Mouse (Mus musculus) ES-E14 (cell line): ENCODE data around the gene Ncoa5. TPM values are rescaled to one million over a fixed set of nuclear protein-coding genes. Genes with fewer than 3 reads are reported as not detected.

Experiments used
- DNase-seq: peaks from one replicate; pipeline ENCODE4 v3.0.0-alpha.2; 2013; ENCODE audit warnings: low read depth, low spot score
- H3K27ac ChIP-seq: 2 replicates; pipeline ENCODE4 v1.5.1; 2012; ENCODE audit warnings: low read depth, mild to moderate bottlenecking, low read length, moderate library complexity, mixed read lengths; ENCODE audit not compliant: poor library complexity, insufficient read depth, severe bottlenecking
- H3K36me3 ChIP-seq: 2 replicates; pipeline ENCODE4 v1.6.1; 2012; ENCODE audit warnings: mild to moderate bottlenecking, low read length, moderate library complexity, mixed read lengths; ENCODE audit not compliant: control insufficient read depth, poor library complexity, insufficient read depth, severe bottlenecking
- H3K4me1 ChIP-seq, 2 experiments: fragments of 150-350 bp in 1 of 2; sonication (generic) in 1 of 2; 2 replicates each; pipeline ENCODE4 v1.6.1; 2012; ENCODE audit warnings: low read length in 2 of 2, mild to moderate bottlenecking in 1 of 2, mixed read lengths in 1 of 2; ENCODE audit not compliant: control insufficient read depth in 2 of 2, insufficient read depth in 2 of 2, poor library complexity in 1 of 2
- H3K4me3 ChIP-seq, 2 experiments: fragments of 150-350 bp in 1 of 2; sonication (generic) in 1 of 2; 2 replicates each; pipeline ENCODE4 v1.5.1; 2012; ENCODE audit warnings: low read length in 2 of 2, low read depth in 1 of 2, mild to moderate bottlenecking in 1 of 2, mixed read lengths in 1 of 2; ENCODE audit not compliant: insufficient read depth in 1 of 2, poor library complexity in 1 of 2, severe bottlenecking in 1 of 2
- H3K9ac ChIP-seq: 2 replicates; pipeline ENCODE4 v1.6.1; 2012; ENCODE audit warnings: low read depth, mild to moderate bottlenecking, low read length, mixed read lengths; ENCODE audit not compliant: poor library complexity, insufficient read depth, severe bottlenecking
- H3K9me3 ChIP-seq: fragments of 150-350 bp; sonication (generic); 2 replicates; pipeline ENCODE4 v1.6.1; 2012; ENCODE audit warnings: low read depth, mild to moderate bottlenecking, low read length; ENCODE audit not compliant: control insufficient read depth, insufficient read depth
- CHD2 ChIP-seq: IDR thresholded peaks from 2 replicates; pipeline ENCODE4 v1.6.1; 2014; ENCODE audit warnings: mild to moderate bottlenecking, low read depth, low read length, inconsistent platforms
- HCFC1 ChIP-seq: IDR thresholded peaks from 2 replicates; pipeline ENCODE4 v1.6.1; 2012; ENCODE audit warnings: low read length, inconsistent platforms, borderline replicate concordance; ENCODE audit not compliant: insufficient read depth
- MAFK ChIP-seq: IDR thresholded peaks from 2 replicates; pipeline ENCODE4 v1.6.1; 2014; ENCODE audit warnings: mild to moderate bottlenecking, low read depth, low read length, inconsistent platforms; ENCODE audit not compliant: insufficient read depth
- ZC3H11A ChIP-seq: IDR thresholded peaks from 2 replicates; pipeline ENCODE4 v1.6.1; 2012; ENCODE audit warnings: low read depth, mild to moderate bottlenecking, inconsistent platforms, low read length, borderline replicate concordance
- ZNF384 ChIP-seq: IDR thresholded peaks from 2 replicates; pipeline ENCODE4 v1.6.1; 2012; ENCODE audit warnings: low read depth, low read length, inconsistent platforms
- in situ Hi-C, 2 experiments: fragments of 600-800 bp; cut with MboI; formaldehyde crosslinking; loops; one replicate each; pipeline ENCODE4 v1.15.1; 2025; ENCODE audit warnings: low sequenced_read_pairs in 2 of 2, inconsistent platforms in 1 of 2; ENCODE audit not compliant: unreplicated experiment in 2 of 2
- total RNA-seq: library from RNA; depleted of rRNA; stranded (reverse); fragments of 300-350 nt; gene quantifications from 2 replicates; pipeline ENCODE4 v1.2.3, GENCODE M21; 2012

Ncoa5 gene
- total RNA-seq, 1 experiment = 26.0 TPM

DNA sequence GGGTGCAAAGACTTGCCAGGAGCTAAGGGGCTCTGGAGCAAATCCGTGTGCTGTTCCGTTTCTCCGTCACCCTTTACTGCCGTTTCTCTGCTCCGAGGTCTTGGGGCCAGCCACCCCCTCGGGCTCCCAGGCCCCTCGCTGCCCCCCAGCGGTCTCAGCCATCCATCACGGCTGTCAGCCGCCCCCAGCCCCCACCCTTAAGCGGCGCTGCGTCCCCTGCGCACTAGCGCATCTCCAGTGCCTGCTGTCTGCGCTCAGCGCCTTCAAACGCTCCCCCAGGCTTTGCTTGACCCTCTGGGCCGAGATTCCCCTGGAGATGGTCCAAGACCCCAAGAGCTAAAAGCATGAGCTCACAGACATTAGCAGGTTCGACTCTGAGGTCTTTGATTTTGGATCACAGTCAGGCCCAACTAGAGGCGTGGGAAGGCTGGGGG lies 65.3 kb downstream of the Ncoa5 start:
- H3K27ac ChIP-seq = no peak overlapping the region
- no peak for DNase-seq
- no peak for TF ChIP-seq ZC3H11A
- no peak for TF ChIP-seq CHD2
- TF ChIP-seq HCFC1 = no peak
- no peak overlapping the region for H3K4me3 ChIP-seq
- no peak overlapping the region for H3K9ac ChIP-seq
- H3K4me1 ChIP-seq = peaks cover 0 to 13% of the 10 kb centered on the region in 2 experiments; a peak in 1 of 4 replicates
- no peaks in the 10 kb centered on the region for H3K9me3 ChIP-seq
- in situ Hi-C loops = no loop called here
- H3K36me3 ChIP-seq = no peaks in the 10 kb centered on the region

DNA sequence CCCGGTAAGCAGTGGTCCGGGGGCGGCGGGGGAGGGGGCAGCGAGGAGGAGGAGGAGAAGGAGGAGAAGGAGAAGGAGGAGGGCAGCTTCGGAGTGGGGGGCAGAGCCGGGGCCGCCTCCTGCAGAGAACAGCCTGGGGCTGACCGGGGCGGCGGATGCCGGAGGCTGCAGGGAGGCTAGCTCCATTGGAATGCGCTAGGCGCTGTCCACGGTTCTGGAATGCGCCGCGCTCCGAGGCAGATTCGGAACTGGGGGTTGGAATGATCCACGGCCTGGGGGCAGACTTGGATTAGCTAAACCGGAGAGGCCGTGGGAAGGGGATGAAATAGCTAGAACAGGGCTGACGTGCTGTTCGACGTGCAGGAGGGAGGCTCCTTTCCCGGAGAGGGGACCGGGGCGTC lies 66.2 kb downstream of the Ncoa5 start:
- Histone ChIP-seq H3K4me1 (peaks cover 0 to 13% of the 10 kb centered on the region in 2 experiments; a peak in 1 of 4 replicates), H3K9me3 (no peaks in the 10 kb centered on the region), H3K9ac (no peak overlapping the region), H3K27ac (no peak overlapping the region), H3K4me3 (peak overlapping the region; percentile 60 to 76), H3K36me3 (no peaks in the 10 kb centered on the region)
- in situ Hi-C loops = no loop called here
- TF ChIP-seq ZNF384 = no peak
- peak; percentile 46; the same call in 1 of the 2 replicates for TF ChIP-seq HCFC1
- peak; percentile 81 for DNase-seq

DNA sequence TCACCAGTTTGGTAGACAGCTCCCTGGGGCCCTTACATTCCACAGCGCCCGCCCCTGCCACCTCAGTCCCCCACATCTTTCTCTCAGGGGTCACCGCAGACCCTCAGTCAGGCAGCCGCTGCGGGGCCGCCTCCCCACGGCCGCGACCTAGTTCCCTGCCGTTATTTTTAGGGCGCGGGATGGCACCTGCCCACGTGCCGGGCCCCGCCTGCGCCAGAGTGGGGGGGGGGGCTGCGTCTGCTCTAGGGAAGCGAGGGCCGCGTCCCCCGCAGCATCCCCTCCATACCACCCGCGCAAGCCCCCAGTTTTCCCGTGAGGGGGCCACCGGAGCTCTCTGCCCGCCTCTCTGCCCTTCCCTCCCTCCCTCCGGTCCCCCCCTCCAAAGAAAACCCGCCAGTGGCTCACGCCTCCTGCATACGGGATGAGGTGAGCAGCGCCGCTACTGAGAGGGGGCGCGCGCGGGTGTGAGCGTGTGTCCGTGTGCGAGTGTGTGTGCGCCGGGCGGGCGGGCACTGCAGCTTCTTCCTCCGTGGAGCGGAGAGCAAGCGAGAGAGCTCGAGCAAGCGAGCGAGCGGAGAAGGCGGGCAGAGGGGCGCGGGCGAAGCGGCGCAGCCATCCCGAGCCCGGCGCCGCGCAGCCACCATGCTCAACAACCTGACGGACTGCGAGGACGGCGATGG lies 66.8 kb downstream of the Ncoa5 start:
- Histone ChIP-seq H3K27ac (no peak overlapping the region), H3K9ac (no peak overlapping the region), H3K36me3 (no peaks in the 10 kb centered on the region), H3K9me3 (no peaks in the 10 kb centered on the region), H3K4me1 (peaks cover 0 to 13% of the 10 kb centered on the region in 2 experiments; a peak in 1 of 4 replicates), H3K4me3 (peak overlapping the region; percentile 60 to 76)
- in situ Hi-C loops = no loop called here
- DNase-seq = no peak
- TF ChIP-seq MAFK = no peak
- no peak for TF ChIP-seq CHD2
- no peak for TF ChIP-seq ZC3H11A
- no peak for TF ChIP-seq HCFC1
- TF ChIP-seq ZNF384 = no peak

DNA sequence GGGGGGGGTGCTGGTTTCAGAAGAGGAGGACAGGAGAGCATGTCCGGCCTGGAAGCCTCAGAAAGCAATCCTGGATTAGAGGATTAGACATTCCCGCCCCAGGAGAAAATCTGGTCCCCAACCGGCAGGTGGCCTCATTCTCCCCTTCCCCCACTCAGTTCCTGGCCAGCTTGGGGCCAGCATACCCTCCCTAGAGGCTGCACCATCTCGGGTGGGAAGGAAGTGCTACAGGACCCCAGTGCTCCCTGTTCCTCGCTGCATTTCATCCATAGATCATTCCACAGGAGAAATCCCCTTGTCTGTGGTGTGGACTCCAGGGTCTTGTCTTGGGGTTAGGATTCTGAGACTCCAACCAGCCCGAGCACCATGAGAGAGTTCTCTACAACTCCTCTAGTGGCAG lies 67.5 kb downstream of the Ncoa5 start:
- no peak overlapping the region for H3K4me3 ChIP-seq
- TF ChIP-seq ZNF384 (no peak), MAFK (no peak), HCFC1 (no peak), ZC3H11A (no peak), CHD2 (no peak)
- in situ Hi-C loops = no loop called here

DNA sequence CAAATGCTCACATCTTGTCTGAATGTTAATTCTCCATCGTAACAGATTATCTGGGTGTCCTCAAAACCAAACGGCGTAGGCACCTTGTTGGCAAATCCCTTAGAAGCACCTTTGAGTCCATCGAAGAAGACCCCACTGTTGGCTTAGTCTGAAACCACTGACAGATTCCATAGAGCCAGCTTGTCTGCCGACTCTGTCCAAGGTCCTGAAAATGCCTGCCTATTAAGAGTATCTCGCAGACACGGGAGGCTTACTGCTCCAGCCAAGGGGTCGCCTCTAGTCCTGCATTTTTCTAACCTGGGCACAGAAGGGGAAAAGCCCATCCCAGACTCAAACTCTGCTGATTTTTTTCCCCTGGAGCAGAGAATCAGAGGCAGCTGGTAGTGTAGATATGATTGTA lies 68.3 kb downstream of the Ncoa5 start:
- in situ Hi-C loops = no loop called here

More for the DNA sequence above, 67.5 kb downstream of the Ncoa5 start:
- Histone ChIP-seq H3K9me3 (no peaks in the 10 kb centered on the region), H3K9ac (no peak overlapping the region), H3K4me1 (peaks cover 0 to 13% of the 10 kb centered on the region in 2 experiments; a peak in 1 of 4 replicates), H3K27ac (no peak overlapping the region), H3K36me3 (no peaks in the 10 kb centered on the region)
- no peak for DNase-seq

More for the DNA sequence above, 68.3 kb downstream of the Ncoa5 start:
- H3K36me3 ChIP-seq = no peaks in the 10 kb centered on the region
- no peaks in the 10 kb centered on the region for H3K9me3 ChIP-seq
- peaks cover 0 to 15% of the 10 kb centered on the region in 2 experiments; a peak in 1 of 4 replicates for H3K4me1 ChIP-seq
- H3K4me3 ChIP-seq = no peak overlapping the region
- no peak overlapping the region for H3K9ac ChIP-seq
- H3K27ac ChIP-seq = no peak overlapping the region
- peak; percentile 68 for DNase-seq
- no peak for TF ChIP-seq MAFK
- TF ChIP-seq CHD2 = no peak
- TF ChIP-seq ZC3H11A = no peak
- no peak for TF ChIP-seq HCFC1
- no peak for TF ChIP-seq ZNF384
